Mouse (Mus musculus): Measurements from ENCODE around the gene Txndc11.
"Not testable (repeated sequence)": the region's sequence is repeated elsewhere in the genome, so short reads cannot be mapped to it uniquely, and the experiment has no call there.

Txndc11 gene

DNA sequence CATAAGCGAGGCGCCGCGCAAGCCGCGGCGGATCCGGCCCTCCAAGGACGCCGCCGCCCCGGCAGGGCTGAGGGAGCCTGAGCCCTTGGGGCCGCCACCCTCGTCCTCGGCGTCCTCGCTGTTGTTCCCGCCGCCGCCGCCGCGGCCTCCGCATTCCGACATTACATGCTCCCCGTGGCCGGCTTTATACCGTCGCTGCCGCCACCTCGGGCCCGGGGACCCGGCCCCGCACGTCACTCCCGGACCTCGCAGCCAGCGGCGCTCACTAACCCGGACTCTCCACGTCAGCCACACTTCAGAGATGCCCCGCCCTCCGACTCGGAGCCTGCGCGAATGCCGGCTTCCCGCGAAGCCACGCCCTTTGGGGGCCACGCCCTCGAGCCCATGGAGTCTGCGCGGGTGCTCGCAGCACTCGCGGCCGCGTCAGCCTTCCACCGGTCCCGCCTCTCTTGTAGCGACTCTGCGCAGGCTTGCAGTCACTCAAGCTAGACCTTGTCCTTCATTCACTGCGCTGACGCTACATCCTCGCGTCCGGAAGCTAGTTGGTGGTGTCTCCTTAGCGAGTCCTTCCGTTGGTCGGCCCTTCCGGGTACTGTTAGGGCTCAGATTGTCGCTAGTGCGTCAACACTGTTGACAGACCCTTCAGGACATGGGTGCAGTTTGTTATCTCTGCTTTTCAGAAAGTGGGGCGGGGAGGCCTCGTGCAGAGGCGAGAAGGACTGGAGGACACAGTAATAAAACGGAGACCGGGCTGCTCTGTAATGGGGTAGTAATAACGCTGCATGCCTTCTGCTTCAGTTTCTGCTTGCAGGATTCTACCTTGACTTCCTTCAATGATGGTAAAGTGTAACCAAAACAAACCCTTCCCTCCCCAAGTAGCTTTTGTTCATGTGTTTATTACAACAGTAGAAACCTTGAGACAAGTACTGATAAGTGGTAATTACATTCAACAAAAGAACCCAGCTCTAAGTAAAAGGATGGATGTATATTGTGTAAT is at the start of gene Txndc11:
TSS of gene Txndc11 (minus strand) at position 303 of the 997 bp plus-strand sequence.
- DNase-seq (ENCODE audit: low spot score in 2 of 2): peak; percentile 99

DNA sequence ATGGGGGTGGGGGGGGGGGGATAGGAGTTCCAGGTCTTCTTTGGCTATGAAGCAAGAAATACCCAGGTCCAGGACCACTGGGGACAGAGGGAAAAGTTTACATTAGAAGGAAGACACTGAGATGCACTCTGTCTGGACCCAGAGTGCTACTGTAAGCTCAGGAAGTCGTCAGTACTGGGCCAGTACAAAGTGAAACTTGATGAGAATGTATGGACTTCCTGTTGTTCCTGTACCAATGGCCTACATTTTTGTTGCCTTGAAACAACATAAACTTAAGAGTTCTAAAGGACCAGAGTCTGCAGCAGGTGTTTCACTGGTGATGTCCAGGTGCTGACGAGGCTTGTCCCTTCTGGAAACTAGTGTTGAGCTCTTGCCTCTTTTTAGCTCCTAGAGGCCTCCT is 43.0 kb upstream of the Txndc11 start:
- no peak for DNase-seq (ENCODE audit: low spot score in 2 of 2)

DNA sequence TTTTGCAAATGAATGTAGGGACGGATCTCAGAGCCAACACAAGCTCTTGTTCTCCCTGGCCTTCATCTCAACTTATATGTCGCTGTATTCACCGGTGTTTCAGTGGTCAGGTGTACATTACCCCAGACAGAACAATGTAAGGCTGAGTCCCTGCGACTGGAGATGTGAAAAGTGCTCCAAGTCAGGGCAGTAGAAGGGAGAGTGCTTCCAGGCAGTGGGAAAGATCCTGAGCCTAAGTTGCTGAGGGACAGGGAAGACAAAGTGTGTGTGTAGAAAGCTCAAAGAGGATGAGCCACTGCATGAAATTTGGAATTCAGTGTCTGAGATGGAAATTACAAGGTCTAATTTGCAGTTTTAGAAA is 42.4 kb upstream of the Txndc11 start:
- no peak for DNase-seq (ENCODE audit: low spot score in 2 of 2)

DNA sequence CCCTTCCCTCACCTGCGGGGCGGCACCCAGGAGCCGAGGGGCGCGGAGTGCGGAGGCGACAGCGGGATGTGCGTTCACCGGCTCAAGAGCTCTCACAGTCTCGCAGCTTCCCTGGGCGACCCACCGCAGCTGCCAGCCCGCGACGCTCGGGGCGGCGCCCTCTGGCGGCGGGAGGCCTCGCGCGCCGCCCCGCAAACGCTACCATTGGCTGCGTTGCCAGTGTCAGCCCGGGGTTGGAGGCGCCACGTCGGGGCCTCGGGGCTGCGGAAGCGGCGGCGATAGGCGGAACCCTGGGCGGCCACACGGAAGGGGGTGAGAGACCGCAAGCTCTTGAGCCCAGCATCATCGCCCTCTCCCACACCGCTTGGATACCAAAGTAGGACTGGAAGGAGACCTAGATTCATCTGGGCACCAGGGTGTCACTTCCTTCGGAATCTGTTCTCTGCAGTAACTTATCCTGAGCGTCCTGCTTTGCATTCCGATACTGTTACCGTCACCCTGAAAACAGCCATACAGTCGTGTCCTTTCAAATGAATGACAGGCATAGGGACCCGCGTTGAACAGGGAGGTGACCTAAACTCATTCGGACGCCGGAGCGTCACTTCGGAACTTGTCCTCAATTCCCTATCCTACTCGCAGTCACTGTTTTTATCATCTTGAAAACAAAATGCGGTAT is 41.9 kb upstream of the Txndc11 start, which contains the start of gene Zc3h7a:
TSS of gene Zc3h7a (minus strand) at position 186 of the 676 bp plus-strand sequence.
- peak; percentile 82 to 89 for DNase-seq (ENCODE audit: low spot score in 2 of 2)

DNA sequence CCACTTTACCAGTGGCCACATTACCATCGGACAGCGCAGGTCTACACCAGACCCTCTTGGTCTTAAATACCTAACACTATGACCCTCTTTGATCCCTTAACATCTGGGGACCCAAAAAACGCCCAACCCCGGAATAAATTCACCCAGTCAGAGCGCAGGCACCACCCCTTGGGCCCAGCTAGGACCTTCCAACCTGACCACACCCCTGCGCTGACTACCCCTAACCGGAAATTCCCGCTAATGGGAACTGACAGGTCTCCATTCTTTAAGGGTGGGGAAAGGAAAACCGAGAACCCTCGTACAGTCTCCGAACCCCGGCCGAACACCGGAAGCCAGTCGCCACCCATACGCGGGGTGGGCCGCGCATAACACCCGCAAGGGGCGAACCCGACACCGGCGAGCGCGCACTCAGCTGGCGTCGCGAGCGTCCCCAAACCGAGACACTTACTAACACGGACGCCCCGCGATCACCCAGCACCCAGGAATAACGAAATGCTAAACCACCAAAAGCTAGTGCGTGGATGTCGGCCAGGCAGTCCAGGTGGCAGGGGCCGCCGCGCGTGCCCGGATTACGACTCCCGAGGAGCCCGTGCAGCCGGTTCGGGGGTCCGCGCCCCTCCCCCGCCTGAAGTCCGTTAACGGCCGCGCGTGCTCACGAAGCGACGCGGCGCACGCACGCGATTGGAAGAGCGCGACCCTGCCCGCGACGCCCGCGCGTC is 41.2 kb upstream of the Txndc11 start:
- DNase-seq (ENCODE audit: low spot score in 2 of 2): peak; percentile 56 to 77

DNA sequence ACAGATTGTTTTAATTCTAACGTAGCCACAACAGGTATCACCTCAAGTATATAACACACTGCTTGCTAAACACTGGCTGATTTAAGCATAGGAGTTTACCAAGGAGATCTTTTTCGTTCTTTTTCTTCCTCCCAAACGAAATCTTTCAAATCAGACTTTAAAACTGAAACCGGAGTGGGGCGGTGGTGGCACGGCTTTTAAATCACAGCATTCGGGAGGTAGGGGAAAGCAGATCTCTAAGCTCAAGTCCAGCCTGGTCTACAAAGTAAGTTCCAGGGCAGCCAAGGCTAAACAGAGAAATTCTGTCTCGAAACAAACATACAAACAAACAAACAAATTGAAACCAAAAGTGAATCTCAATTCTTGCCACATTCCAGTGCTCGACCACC is 40.6 kb upstream of the Txndc11 start:
- no peak for DNase-seq (ENCODE audit: low spot score in 2 of 2)

DNA sequence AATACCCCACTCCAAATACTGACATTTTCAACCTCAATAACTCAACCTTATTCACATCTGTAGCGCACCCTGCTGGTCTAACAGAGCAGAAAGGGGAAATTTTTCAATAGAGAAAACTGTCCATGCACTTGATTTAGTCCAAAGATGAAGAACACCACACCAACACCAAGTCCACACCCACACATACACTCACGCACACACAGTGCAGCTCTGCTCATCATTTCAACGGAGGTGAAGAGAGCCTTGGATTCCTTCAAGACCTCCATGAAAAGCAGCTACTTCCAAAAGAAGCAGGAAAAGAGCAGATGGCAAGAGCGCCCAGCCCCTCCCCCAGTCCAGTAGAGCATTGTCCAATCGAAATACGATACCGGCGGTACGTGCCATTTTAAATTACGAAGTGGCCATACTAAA is 40.2 kb upstream of the Txndc11 start:
- peak; percentile 12 to 26 for DNase-seq (ENCODE audit: low spot score in 2 of 2)

DNA sequence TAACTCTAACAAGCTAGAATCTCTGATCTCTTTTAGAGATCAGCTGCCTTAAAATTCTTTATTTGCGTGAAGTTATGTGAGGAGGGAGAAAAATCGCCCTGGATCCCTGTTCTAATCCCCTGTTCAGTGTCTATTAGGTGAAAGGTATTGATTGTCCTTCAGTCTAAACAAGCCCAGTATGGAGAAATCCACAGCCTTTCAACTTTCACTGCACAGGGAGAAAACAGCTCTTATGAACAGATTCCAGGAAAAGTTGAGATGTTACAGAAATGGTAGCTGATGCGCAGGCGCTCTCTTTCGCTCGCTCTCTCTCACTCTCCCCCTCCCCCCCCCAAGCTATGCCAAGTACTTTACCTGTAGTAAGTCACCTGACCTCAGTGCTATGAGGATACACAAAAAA is 37.2 kb upstream of the Txndc11 start:
- DNase-seq (ENCODE audit: low spot score in 2 of 2): no peak

DNA sequence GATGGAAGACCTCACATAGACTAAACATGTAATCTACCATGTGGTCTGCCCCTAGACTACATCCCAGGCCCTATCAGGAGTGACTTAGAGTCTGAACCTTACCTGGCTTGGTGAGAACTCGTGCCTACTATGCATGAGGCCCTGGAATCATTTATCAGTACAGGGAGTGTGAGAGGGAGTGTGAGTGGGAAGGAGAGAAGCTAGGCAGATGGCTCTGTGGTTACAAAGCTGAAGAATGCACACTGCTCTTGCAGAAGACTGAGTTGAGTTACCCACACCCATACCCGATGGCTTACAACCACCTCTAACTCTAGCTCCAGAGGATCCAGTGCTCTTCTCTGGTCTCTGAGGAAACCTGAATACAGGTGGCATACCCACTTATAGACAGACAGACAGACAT is 32.0 kb upstream of the Txndc11 start:
- DNase-seq (ENCODE audit: low spot score in 2 of 2): no peak

DNA sequence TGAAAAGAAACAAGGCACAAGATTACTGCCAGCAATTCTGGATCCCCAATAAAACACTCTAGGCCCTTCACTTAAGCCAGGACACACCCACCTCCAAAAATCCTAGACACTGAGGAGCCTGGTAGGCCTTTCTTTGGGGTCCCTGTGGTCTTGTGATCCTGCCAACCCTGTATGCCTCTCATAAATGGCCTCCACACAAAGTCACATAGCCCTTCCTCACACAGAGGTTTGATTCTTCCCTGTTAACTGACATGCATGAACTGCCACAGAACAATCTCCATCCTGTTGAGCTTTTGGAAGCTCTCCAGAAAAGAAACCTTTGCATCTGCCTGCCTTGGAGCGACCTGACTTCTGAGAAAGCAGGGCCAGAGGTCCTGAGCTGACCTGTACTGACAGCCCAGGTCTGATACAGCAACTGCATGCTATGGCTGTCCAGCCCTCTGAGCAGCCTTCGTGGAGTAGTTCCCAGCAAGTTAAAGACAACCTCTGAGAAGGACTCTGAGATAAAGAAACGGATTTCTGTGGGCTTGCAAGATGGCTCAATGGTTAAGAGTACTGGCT is 30.3 kb upstream of the Txndc11 start:
- no peak for DNase-seq (ENCODE audit: low spot score in 2 of 2)

DNA sequence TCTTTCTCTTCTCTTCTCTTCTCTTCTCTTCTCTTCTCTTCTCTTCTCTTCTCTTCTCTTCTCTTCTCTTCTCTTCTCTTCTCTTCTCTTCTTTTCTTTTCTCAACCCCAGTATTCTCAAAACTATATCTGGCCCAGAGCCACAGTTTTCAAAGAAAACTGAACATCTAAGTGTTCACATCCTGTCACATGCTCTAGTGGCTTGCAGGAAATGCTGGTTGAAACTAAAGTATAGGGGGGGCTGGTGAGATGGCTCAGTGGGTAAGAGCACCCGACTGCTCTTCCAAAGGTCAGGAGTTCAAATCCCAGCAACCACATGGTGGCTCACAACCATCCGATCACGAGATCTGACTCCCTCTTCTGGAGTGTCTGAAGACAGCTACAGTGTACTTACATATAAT is 23.3 kb upstream of the Txndc11 start:
- DNase-seq (ENCODE audit: low spot score in 2 of 2): not testable (repeated sequence)

DNA sequence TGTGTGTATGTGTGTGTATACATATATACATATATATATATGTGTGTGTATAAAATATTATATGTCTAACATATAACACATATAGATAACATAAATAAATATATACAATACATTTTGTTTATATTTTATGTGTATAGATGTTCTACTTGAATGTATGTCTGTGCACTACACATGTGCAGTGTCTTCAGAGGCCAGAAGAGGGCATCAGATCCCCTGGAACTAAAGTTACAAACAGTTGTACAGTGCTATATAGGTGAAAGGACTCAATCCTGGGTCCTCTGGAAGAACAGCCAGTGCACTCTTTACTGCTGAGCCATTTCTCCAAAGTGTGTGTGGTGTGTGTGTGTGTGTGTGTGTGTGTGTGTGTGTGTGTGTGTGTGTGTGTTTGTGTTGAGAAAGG is 20.1 kb upstream of the Txndc11 start:
- DNase-seq (ENCODE audit: low spot score in 2 of 2): no peak

DNA sequence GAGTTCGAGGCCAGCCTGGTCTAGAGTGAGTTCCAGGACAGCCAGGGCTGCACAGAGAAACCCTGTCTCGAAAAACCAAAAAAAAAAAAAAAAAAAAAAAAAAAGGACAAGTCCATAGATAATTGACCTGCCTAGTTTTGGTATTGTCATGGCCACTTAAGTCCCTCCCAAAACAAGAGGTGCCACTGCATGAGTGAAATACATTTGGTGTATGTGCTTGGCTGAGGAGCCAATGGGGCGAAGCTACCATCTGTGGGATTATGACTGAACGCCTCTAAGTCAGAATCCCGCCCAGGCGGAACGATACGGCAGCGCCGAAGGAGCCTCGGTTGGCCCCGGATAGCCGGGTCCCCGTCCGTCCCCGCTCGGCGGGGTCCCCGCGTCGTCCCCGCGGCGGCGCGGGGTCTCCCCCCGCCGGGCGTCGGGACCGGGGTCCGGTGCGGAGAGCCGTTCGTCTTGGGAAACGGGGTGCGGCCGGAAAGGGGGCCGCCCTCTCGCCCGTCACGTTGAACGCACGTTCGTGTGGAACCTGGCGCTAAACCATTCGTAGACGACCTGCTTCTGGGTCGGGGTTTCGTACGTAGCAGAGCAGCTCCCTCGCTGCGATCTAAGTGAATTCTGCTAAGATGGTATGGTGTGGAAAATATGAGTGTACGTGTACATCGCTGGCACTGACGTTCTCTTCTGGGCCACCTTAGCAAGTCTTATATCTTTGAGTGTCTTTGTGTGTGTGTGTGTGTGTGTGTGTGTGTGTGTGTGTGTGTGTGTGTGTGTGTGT is 9.4 kb upstream of the Txndc11 start:
- DNase-seq (ENCODE audit: low spot score in 2 of 2): peak; percentile 100

DNA sequence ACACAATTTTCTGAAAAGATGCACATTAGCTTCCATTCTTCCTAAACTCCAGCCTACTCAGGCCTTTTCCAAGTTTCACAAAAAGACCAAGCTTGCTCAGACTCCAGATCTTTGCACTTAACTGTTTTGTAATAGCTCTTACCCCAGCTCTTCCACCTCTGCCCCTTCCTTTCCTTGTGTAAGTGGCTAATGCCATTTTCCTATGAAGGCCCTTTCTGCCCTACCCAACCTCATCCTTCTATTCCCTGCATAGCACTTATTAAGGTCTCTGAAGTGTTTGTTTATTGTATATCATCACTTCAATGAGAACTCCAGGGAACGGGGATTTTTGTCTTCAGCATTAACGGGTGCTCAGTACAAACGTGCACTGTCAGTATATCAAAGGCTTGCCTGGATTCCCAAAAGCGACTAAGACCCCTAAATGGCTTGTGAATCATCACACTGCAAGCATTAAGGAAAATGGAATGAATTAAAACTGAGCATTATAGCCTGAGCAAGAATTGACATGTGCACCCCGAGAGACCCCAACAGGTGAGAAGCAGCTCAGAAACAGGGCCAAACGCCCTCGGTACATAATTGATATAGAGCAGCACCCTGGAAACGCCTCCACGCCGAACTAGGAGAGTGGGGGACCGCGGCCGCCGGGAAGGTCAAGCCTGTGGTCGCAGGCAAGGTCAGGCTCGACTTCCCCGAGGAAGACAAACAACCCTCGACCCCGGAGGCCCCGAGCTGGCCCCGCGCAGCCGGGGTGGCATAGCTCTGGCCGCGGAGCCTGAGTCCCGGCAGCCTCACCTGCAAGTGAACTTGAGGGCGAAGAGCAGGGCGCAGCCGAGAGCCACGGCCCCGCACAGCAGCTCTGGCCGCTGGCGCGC is 738 bp downstream of the Txndc11 start:
- peak in 1 of 2 experiments; percentile 13 for DNase-seq (ENCODE audit: low spot score in 2 of 2)

DNA sequence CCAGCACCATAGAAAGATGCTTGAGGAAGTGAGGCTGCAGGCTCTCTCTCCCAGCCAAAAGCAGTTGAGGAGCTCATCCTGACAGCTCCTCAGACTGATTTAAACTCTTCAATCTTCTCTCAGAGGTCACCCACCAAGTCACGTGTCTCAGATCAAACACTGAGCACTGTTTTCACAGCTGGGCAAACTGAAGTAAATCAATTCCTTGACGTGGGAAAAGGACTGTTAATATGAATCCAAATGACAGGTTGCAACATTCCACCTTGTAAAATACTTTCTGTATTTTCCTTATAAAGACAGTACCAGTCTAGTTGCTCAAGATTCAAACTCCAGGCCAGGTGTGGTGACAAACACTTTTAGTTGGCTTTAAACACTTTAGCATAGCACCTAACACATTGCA is 1.6 kb downstream of the Txndc11 start:
- DNase-seq (ENCODE audit: low spot score in 2 of 2): no peak

DNA sequence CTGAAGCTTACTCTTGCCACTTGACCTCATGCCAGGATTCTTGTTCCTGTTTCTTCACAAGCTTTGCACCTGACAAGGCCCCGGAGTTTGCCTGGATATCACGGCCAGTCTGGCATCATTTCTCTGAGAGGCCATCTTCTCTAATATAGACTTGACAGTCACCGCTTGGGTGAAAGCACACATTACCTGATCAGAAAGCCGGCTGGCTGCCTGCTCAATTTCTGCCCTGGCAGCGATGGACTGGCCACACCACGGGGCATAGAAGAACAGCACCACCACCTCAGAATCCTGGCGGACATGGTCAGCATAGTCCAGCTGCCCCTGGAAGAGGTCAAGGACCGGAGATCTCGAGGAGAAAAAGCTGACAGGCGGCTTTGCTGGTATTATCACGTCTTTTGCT is 6.1 kb downstream of the Txndc11 start:
- no peak for DNase-seq (ENCODE audit: low spot score in 2 of 2)

DNA sequence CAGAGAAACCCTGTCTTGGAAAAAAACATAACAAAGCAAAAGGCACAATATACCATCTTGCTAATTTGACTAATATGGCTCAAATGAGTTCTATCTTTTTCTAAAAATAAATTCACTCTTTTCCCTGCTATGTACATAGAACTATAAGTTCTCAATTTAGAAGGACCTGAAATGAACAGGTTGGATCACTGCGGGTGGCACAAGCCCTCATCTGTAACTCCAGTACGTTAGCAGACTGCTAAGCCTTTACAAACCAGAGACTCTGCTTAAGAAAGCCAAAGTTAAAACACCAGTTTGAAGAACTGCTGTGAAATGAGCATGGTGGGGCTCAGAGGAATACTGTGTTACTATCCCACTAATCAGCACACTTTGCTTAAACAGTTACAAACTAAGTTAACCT is 9.1 kb downstream of the Txndc11 start:
- DNase-seq (ENCODE audit: low spot score in 2 of 2): no peak

DNA sequence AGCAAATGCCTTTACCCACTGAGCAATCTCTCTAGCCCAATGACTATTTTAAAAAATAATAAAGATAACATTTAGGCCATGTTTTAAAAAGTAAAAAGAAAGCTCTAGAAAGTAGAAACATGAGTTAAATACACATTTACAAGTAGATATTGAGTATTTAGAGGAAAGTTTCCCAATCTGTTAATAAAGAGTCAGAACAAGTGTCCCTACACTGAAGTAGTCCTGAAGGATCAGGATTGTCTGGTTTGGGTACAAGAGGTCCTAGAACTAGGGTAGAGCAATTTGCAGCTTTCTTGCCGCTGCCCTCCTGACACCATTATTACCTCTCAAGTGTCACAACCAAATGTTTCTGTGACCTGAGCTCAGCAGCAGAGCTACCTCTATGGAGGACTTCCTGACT is 10.3 kb downstream of the Txndc11 start:
- DNase-seq (ENCODE audit: low spot score in 2 of 2): no peak

DNA sequence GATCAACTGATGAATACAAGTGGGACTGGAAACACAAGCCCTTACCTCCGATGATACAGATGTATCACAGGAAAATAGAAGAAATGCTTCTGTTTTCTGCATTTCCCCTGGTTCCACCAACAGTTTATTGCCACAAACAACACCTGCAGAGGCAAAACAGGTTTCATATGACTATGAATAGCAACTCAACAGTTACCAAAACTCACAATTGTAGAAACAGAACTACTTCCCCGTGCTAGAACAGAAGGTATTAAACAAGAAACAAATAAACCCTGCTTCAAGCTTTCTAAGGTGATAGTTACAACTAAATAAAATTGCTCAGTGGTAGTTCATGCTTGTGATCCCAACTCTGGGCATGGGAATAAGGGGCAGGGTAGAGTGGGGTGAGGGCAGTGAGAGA is 11.8 kb downstream of the Txndc11 start:
- no peak for DNase-seq (ENCODE audit: low spot score in 2 of 2)

DNA sequence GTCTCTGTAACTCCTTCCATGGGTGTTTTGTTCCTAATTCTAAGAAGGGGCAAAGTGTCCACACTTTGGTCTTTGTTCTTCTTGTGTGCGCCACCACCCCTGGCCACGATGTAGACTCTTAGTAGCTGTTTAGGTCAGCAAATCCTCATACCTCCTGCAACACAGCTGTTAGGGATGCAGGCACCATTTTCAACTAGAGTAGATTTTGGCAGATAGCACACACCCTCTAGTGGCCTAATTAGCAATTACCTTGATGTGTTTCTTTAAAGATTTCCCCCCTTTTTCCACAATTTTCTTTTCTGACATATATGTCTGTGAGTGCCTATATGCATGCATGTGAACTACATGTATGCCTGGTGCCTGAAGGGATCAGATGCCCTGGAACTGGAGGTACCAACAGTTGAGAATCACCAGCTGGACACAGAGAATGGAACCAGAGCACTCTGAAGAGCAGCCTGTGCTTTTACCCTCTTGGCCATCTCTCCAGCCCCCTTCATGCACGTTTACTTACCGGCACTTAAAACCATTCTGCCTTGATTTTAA is 25.2 kb downstream of the Txndc11 start:
- DNase-seq (ENCODE audit: low spot score in 2 of 2): no peak
